Mouse (Mus musculus): ENCODE results near the gene Stx17. TPM values are rescaled to one million over a fixed set of nuclear protein-coding genes. Genes with fewer than 3 reads are reported as not detected.

Gene Stx17
- polyA plus RNA-seq, 1 experiment from 2014 or later: 24.1 TPM

- H3K9me3 ChIP-seq (replicated peaks): no peaks in the 10 kb centered on the region
- H3K36me3 ChIP-seq: peaks cover 12% of the 10 kb centered on the region
- H3K4me3 ChIP-seq: no peak overlapping the region
- 91% methylated on average over 3 of the region's 3 CpGs for WGBS (ENCODE audit: insufficient replicate concordance)
- no peak overlapping the region for H3K27ac ChIP-seq
- H3K4me1 ChIP-seq: peaks cover 4% of the 10 kb centered on the region; the same call in 1 of the 2 replicates
- no peak overlapping the region for H3K4me2 ChIP-seq
- H3K9ac ChIP-seq: no peak overlapping the region
- H3K27me3 ChIP-seq (replicated peaks): no peaks in the 10 kb centered on the region
- ATAC-seq: no peak
Observed at GRCm38 (mm10) chr4:48175666-48176065, 51.0 kb downstream of the Stx17 start.

- H3K27ac ChIP-seq: no peak overlapping the region
- WGBS (ENCODE audit: insufficient replicate concordance): 73% methylated on average over 2 of the region's 2 CpGs
- ATAC-seq: no peak
Observed at GRCm38 (mm10) chr4:48180922-48181321, 56.2 kb downstream of the Stx17 start.

DNA sequence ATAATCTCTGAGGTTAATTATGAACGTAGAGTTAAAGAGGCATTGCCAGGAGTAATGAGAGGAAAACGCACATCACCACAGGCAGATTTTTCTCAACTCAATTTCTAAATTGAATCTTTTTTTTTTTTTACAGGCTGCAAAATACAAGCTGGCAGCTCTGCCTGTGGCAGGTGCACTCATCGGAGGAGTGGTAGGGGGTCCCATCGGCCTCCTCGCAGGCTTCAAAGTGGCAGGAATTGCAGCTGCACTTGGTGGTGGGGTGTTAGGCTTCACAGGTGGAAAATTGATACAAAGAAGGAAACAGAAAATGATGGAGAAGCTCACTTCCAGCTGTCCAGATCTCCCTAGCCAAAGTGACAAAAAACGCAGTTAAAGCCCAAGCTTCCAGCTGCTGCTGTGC, 56.7 kb downstream of the Stx17 start:
- H3K9ac ChIP-seq: no peak overlapping the region
- H3K4me2 ChIP-seq: no peak overlapping the region
- no peaks in the 10 kb centered on the region for H3K9me3 ChIP-seq (replicated peaks)
- ATAC-seq: no peak
- peaks cover 38% of the 10 kb centered on the region for H3K36me3 ChIP-seq
- H3K27me3 ChIP-seq (replicated peaks): no peaks in the 10 kb centered on the region
- 73% methylated on average over 6 of the region's 6 CpGs for WGBS (ENCODE audit: insufficient replicate concordance)
- H3K4me1 ChIP-seq: peaks cover 23% of the 10 kb centered on the region
- no peak overlapping the region for H3K4me3 ChIP-seq
- peak overlapping the region; percentile 36; the same call in 1 of the 2 replicates for H3K27ac ChIP-seq

More at GRCm38 (mm10) chr4:48180922-48181321, 56.2 kb downstream of the Stx17 start:
- H3K27me3 ChIP-seq (replicated peaks): no peaks in the 10 kb centered on the region
- H3K4me3 ChIP-seq: no peak overlapping the region
- no peak overlapping the region for H3K4me2 ChIP-seq
- H3K9ac ChIP-seq: no peak overlapping the region
- H3K36me3 ChIP-seq: peaks cover 38% of the 10 kb centered on the region
- peaks cover 23% of the 10 kb centered on the region for H3K4me1 ChIP-seq
- H3K9me3 ChIP-seq (replicated peaks): no peaks in the 10 kb centered on the region

DNA sequence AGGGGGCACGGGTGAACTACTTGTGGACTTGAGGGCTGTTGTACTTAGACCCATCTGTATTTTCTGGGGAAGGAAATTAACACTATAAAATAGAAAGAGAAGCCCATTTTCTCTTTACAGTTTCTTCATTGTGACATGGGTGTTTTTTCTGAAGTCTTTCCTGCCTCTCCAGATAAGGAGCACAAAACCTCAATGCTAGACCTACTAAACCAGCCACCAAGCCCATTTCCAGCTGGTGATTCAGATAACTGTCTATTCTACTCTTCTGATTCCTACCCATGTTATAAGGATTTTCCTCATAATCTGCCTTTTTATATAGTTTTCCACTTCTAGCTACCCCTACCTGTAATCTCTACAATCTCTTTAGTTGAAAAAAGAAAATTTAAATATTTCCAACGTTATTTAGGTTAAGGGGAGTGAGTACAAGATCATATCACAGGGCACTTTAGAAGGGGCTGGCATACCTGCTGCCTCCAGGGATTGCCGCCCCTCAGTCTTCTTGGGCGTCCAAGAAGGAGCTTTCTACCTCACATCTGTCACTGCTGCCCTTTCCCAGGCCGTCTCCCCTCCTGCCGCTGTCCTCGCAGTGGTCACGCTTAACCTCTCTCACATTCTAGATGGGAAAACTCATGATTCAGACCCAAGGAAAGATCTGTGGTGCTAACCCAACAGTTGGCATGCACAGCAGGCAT, 57.5 kb downstream of the Stx17 start:
- Histone ChIP-seq H3K36me3 (peaks cover 33% of the 10 kb centered on the region), H3K4me3 (no peak overlapping the region), H3K27me3 (replicated peaks) (no peaks in the 10 kb centered on the region), H3K9ac (no peak overlapping the region), H3K4me1 (peaks cover 23% of the 10 kb centered on the region), H3K9me3 (replicated peaks) (no peaks in the 10 kb centered on the region), H3K4me2 (peak overlapping the region; percentile 34), H3K27ac (peak overlapping the region; percentile 36; the same call in 1 of the 2 replicates)
- peak; percentile 79 for ATAC-seq
- WGBS (ENCODE audit: insufficient replicate concordance): 67% methylated on average over 8 of the region's 8 CpGs

DNA sequence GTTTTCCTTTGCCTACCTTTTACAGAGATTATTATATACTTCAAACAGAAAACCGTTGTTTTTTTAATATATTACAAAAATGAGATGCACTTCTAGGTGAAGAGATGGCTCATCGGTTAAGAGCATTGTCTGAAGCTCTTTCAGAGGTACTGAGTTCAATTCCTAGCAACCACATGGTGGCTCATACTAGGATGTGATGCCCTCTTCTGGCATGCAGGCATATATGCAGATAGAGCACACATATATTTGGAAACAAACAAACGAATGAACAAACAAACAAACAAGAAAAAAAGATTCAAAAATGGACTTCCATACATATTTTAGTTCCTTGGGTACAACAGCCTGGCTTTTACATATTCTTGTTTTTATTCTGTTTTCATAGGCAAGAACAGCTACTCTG, 73.2 kb downstream of the Stx17 start:
- Histone ChIP-seq H3K9me3 (replicated peaks) (no peaks in the 10 kb centered on the region), H3K36me3 (peaks cover 38% of the 10 kb centered on the region), H3K27me3 (replicated peaks) (no peaks in the 10 kb centered on the region), H3K9ac (no peak overlapping the region), H3K4me3 (no peak overlapping the region), H3K4me2 (no peak overlapping the region), H3K27ac (no peak overlapping the region), H3K4me1 (no peaks in the 10 kb centered on the region)
- no peak for ATAC-seq
- WGBS (ENCODE audit: insufficient replicate concordance): 78% methylated on average over 3 of the region's 3 CpGs

DNA sequence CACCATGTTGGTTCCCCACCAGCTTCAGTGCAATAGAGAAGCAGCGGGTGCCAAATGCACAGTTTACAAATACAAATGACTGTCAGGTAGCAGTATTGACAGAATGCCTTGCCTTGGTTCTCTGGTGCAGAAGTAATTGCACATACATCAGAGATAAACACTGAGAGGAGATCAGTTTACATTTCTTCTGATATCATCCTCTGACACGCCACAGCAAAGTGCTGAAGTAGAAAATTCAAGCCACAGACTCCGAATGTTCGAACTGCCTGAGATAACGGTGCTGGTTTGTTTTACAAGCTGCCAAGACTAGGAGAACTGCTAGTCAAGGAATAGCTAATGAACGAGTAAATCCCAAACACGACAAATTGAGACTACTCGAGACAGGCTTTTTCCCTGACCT, 73.7 kb downstream of the Stx17 start:
- Histone ChIP-seq H3K27ac (no peak overlapping the region), H3K27me3 (replicated peaks) (no peaks in the 10 kb centered on the region), H3K4me3 (no peak overlapping the region), H3K4me2 (no peak overlapping the region), H3K4me1 (no peaks in the 10 kb centered on the region), H3K9ac (no peak overlapping the region), H3K9me3 (replicated peaks) (no peaks in the 10 kb centered on the region), H3K36me3 (peaks cover 44% of the 10 kb centered on the region)
- ATAC-seq: no peak
- 75% methylated on average over 8 of the region's 8 CpGs for WGBS (ENCODE audit: insufficient replicate concordance)

GRCm38 (mm10) chr4:48203564-48203963, 78.8 kb downstream of the Stx17 start:
- Histone ChIP-seq H3K36me3 (peaks cover 44% of the 10 kb centered on the region), H3K4me3 (no peak overlapping the region), H3K9ac (no peak overlapping the region), H3K4me2 (no peak overlapping the region), H3K4me1 (no peaks in the 10 kb centered on the region), H3K27me3 (replicated peaks) (no peaks in the 10 kb centered on the region), H3K9me3 (replicated peaks) (no peaks in the 10 kb centered on the region), H3K27ac (no peak overlapping the region)
- no peak for ATAC-seq
- 82% methylated on average over 4 of the region's 4 CpGs for WGBS (ENCODE audit: insufficient replicate concordance)

GRCm38 (mm10) chr4:48225173-48225572, 100.5 kb downstream of the Stx17 start:
- ATAC-seq: no peak
- H3K4me1 ChIP-seq: no peaks in the 10 kb centered on the region
- no peaks in the 10 kb centered on the region for H3K9me3 ChIP-seq (replicated peaks)
- no peak overlapping the region for H3K9ac ChIP-seq
- no peaks in the 10 kb centered on the region for H3K36me3 ChIP-seq
- H3K4me2 ChIP-seq: no peak overlapping the region
- no peaks in the 10 kb centered on the region for H3K27me3 ChIP-seq (replicated peaks)
- 48% methylated on average over 2 of the region's 2 CpGs for WGBS (ENCODE audit: insufficient replicate concordance)
- H3K27ac ChIP-seq: no peak overlapping the region
- H3K4me3 ChIP-seq: no peak overlapping the region

GRCm38 (mm10) chr4:48225604-48226003, 100.9 kb downstream of the Stx17 start:
- WGBS (ENCODE audit: insufficient replicate concordance): 40% methylated on average over 3 of the region's 3 CpGs
- Histone ChIP-seq H3K36me3 (no peaks in the 10 kb centered on the region), H3K27me3 (replicated peaks) (no peaks in the 10 kb centered on the region), H3K9ac (no peak overlapping the region), H3K4me2 (no peak overlapping the region), H3K9me3 (replicated peaks) (no peaks in the 10 kb centered on the region), H3K4me3 (no peak overlapping the region), H3K4me1 (no peaks in the 10 kb centered on the region), H3K27ac (no peak overlapping the region)
- ATAC-seq: no peak

- Histone ChIP-seq H3K27me3 (replicated peaks) (no peaks in the 10 kb centered on the region), H3K27ac (no peak overlapping the region), H3K4me2 (no peak overlapping the region), H3K9ac (no peak overlapping the region), H3K36me3 (no peaks in the 10 kb centered on the region), H3K9me3 (replicated peaks) (no peaks in the 10 kb centered on the region), H3K4me1 (no peaks in the 10 kb centered on the region), H3K4me3 (no peak overlapping the region)
- 58% methylated on average over 3 of the region's 3 CpGs for WGBS (ENCODE audit: insufficient replicate concordance)
- no peak for ATAC-seq
Observed at GRCm38 (mm10) chr4:48226800-48227199, 102.1 kb downstream of the Stx17 start.

MicroRNAs within 50 kb of the gene (microRNA counts, 519-probe panel; counts per million panel counts)
- microRNA mmu-miR-1958: 582 counts per million, percentile 70 among the panel's probes with 10 or more counts

Small RNAs within 50 kb of the gene (microRNA-seq; reads per million reads assigned to microRNA genes)
- gene Mir1958: not detected

Other genes starting within 250 kb of the Stx17 start
- gene Nr4a3, start 79.8 kb upstream of the Stx17 start, polyA plus RNA-seq (2016; fragmentation: Nextera tagmentation; extraction: Ambion mirVana): 0.02 TPM in 1 of 2 replicates, not detected in the other
- 55.6 and 56.3 TPM in 2 replicates for gene Erp44, start 154.6 kb downstream of the Stx17 start, polyA plus RNA-seq (2016; fragmentation: Nextera tagmentation; extraction: Ambion mirVana)
- 3.3 and 3.7 TPM in 2 replicates for gene Invs, start 154.8 kb downstream of the Stx17 start, polyA plus RNA-seq (2016; fragmentation: Nextera tagmentation; extraction: Ambion mirVana)

All from liver, embryonic 12.5 days (tissue).